Mouse (Mus musculus) kidney, adult 2 months (tissue): Measurements from ENCODE around the gene Gm15023.
"Not testable (repeated sequence)": the region's sequence is repeated elsewhere in the genome, so short reads cannot be mapped to it uniquely, and the experiment has no call there.

ENCODE experiments used
- CTCF ChIP-seq: fragments of 200-500 bp; conservative IDR thresholded peaks from 2 replicates; pipeline ENCODE4 v1.5.1; 2011; ENCODE audit warnings: low read depth, mild to moderate bottlenecking, control low read depth, low read length, moderate library complexity, mixed read lengths; ENCODE audit not compliant: insufficient read depth, insufficient read length
- POLR2A ChIP-seq: fragments of 200-500 bp; IDR thresholded peaks from one replicate; pipeline ENCODE4 v1.6.1; 2011; ENCODE audit warnings: low read depth, low read length, control low read depth

- not testable (repeated sequence) for TF ChIP-seq CTCF, POLR2A
These were observed 32.5 kb upstream of the Gm15023 start for GRCm38 (mm10) chrX:135209773-135210435.
